Mouse (Mus musculus) C2C12 (cell line): Measurements from ENCODE around the gene Snap91. TPM values are rescaled to one million over a fixed set of nuclear protein-coding genes. Genes with fewer than 3 reads are reported as not detected.

Source experiments
- H3K27me3 ChIP-seq: one replicate; pipeline ENCODE4 v1.6.1; 2011; ENCODE audit not compliant: control insufficient read depth, insufficient read depth, insufficient read length
- H3K36me3 ChIP-seq: one replicate; pipeline ENCODE4 v1.6.1; 2011; ENCODE audit not compliant: control insufficient read depth, insufficient read depth
- H3K4me3 ChIP-seq: one replicate; pipeline ENCODE4 v1.5.1; 2011; ENCODE audit warnings: mild to moderate bottlenecking, control low read depth; ENCODE audit not compliant: poor library complexity, insufficient read depth, severe bottlenecking
- H3K79me2 ChIP-seq: one replicate; pipeline ENCODE4 v1.6.1; 2011; ENCODE audit not compliant: control insufficient read depth, insufficient read depth
- H3K79me3 ChIP-seq: one replicate; pipeline ENCODE4 v1.6.1; 2011; ENCODE audit warnings: low read depth, control low read depth
- H3ac ChIP-seq: one replicate; pipeline ENCODE3; 2011; ENCODE audit warnings: low read depth; ENCODE audit not compliant: control insufficient read depth, insufficient read length
- CEBPB ChIP-seq: IDR thresholded peaks from one replicate; pipeline ENCODE4 v1.6.1; 2011; ENCODE audit warnings: low read depth, mild to moderate bottlenecking, control low read depth, moderate library complexity
- CTCF ChIP-seq: IDR thresholded peaks from one replicate; pipeline ENCODE4 v1.5.1; 2011; ENCODE audit not compliant: control insufficient read depth, insufficient read depth, insufficient read length
- FOSL1 ChIP-seq: IDR thresholded peaks from one replicate; pipeline ENCODE4 v1.8.0; 2011; ENCODE audit warnings: mild to moderate bottlenecking, low read length; ENCODE audit not compliant: poor library complexity, insufficient read depth, severe bottlenecking
- MAX ChIP-seq: IDR thresholded peaks from one replicate; pipeline ENCODE4 v1.6.1; 2011; ENCODE audit warnings: mild to moderate bottlenecking, control low read depth
- MYOD1 ChIP-seq: IDR thresholded peaks from one replicate; pipeline ENCODE4 v1.6.1; 2011; ENCODE audit warnings: low read depth; ENCODE audit not compliant: control insufficient read depth, insufficient read length
- MYOG ChIP-seq: IDR thresholded peaks from one replicate; pipeline ENCODE4 v1.6.1; 2011; ENCODE audit not compliant: control insufficient read depth, insufficient read length; ENCODE audit errors: extremely low read depth
- USF1 ChIP-seq: IDR thresholded peaks from one replicate; pipeline ENCODE4 v1.6.1; 2011; ENCODE audit warnings: low read depth, mild to moderate bottlenecking, control low read depth, moderate library complexity
- polyA plus RNA-seq: library from polyadenylated mRNA; unstranded; fragments of >200 nt; fragmentation: generic; extraction: Trizol; gene quantifications from one replicate; pipeline ENCODE4 v1.2.1, GENCODE M21; 2012; ENCODE audit warnings: missing spikeins

The Snap91 gene
- polyA plus RNA-seq, 1 experiment: not detected

GRCm38 (mm10) chr9:86720227-86720626, 160.2 kb downstream of the Snap91 start:
- no peak overlapping the region for H3ac ChIP-seq
- H3K4me3 ChIP-seq: no peak overlapping the region
- no peaks in the 10 kb centered on the region for H3K36me3 ChIP-seq
- TF ChIP-seq USF1 (no peak), MAX (no peak), FOSL1 (no peak), CTCF (no peak), CEBPB (no peak), MYOD1 (no peak), MYOG (no peak)
- no peaks in the 10 kb centered on the region for H3K27me3 ChIP-seq
- H3K79me2 ChIP-seq: no peaks in the 10 kb centered on the region
- no peaks in the 10 kb centered on the region for H3K79me3 ChIP-seq

GRCm38 (mm10) chr9:86717119-86717518, 163.3 kb downstream of the Snap91 start:
- H3K79me2 ChIP-seq: no peaks in the 10 kb centered on the region
- H3K4me3 ChIP-seq: no peak overlapping the region
- no peak for TF ChIP-seq FOSL1
- no peak for TF ChIP-seq USF1
- TF ChIP-seq MYOG: no peak
- no peak for TF ChIP-seq CTCF
- TF ChIP-seq MAX: no peak
- no peak for TF ChIP-seq CEBPB
- TF ChIP-seq MYOD1: no peak
- H3ac ChIP-seq: no peak overlapping the region
- no peaks in the 10 kb centered on the region for H3K27me3 ChIP-seq
- H3K36me3 ChIP-seq: no peaks in the 10 kb centered on the region
- no peaks in the 10 kb centered on the region for H3K79me3 ChIP-seq

GRCm38 (mm10) chr9:86716540-86716939, 163.9 kb downstream of the Snap91 start:
- no peak overlapping the region for H3ac ChIP-seq
- H3K79me2 ChIP-seq: no peaks in the 10 kb centered on the region
- no peak for TF ChIP-seq CEBPB
- TF ChIP-seq MYOG: no peak
- TF ChIP-seq MYOD1: no peak
- no peak for TF ChIP-seq FOSL1
- TF ChIP-seq USF1: no peak
- no peak for TF ChIP-seq CTCF
- no peak for TF ChIP-seq MAX
- H3K4me3 ChIP-seq: no peak overlapping the region
- H3K27me3 ChIP-seq: no peaks in the 10 kb centered on the region
- no peaks in the 10 kb centered on the region for H3K36me3 ChIP-seq
- H3K79me3 ChIP-seq: no peaks in the 10 kb centered on the region

Other genes starting within 250 kb of the Snap91 start
- 50.1 TPM for gene Me1, start 184.7 kb downstream of the Snap91 start, polyA plus RNA-seq
- 0.04 TPM for gene Prss35, start 137.0 kb downstream of the Snap91 start, polyA plus RNA-seq
- not detected for gene Ripply2, start 134.9 kb upstream of the Snap91 start, polyA plus RNA-seq
- gene Cyb5r4, start 141.4 kb upstream of the Snap91 start, polyA plus RNA-seq: 10.8 TPM